Mouse (Mus musculus) MEL (cell line): Measurements from ENCODE around the gene Il4ra. TPM values are rescaled to one million over a fixed set of nuclear protein-coding genes. Genes with fewer than 3 reads are reported as not detected.

Experiments
- DNase-seq: peaks from one replicate; pipeline ENCODE4 v3.0.0; 2011; ENCODE audit warnings: low read depth, low spot score
- H3K27ac ChIP-seq: 2 replicates; pipeline ENCODE4 v1.5.1; 2012; ENCODE audit warnings: low read depth, mild to moderate bottlenecking, control low read depth, low read length, moderate library complexity; ENCODE audit not compliant: control insufficient read depth
- H3K27me3 ChIP-seq, 2 experiments: fragments of 150-350 bp in 1 of 2; sonication (generic) in 1 of 2; 2 replicates each; pipeline ENCODE4 v1.6.1; 2012; ENCODE audit warnings: low read length in 2 of 2, mild to moderate bottlenecking in 2 of 2, improper control_type of control experiment in 1 of 2, moderate library complexity in 1 of 2; ENCODE audit not compliant: insufficient read depth in 2 of 2, control insufficient read depth in 1 of 2
- H3K36me3 ChIP-seq, 2 experiments: 2 replicates each; pipeline ENCODE4 v1.6.1; 2012 to 2014; ENCODE audit warnings: low read length in 2 of 2, improper control_type of control experiment in 1 of 2, inconsistent platforms in 1 of 2, mild to moderate bottlenecking in 1 of 2; ENCODE audit not compliant: insufficient read depth in 2 of 2, control insufficient read depth in 1 of 2
- H3K4me1 ChIP-seq, 2 experiments: fragments of 150-350 bp in 1 of 2; sonication (generic) in 1 of 2; 2 replicates each; pipeline ENCODE4 v1.6.1; 2012; ENCODE audit warnings: low read length in 2 of 2, improper control_type of control experiment in 1 of 2, mild to moderate bottlenecking in 1 of 2; ENCODE audit not compliant: insufficient read depth in 2 of 2, control insufficient read depth in 1 of 2
- H3K4me3 ChIP-seq, 2 experiments: fragments of 150-350 bp in 1 of 2; sonication (generic) in 1 of 2; 2 replicates each; pipeline ENCODE4 v1.5.1; 2012; ENCODE audit warnings: low read depth in 2 of 2, low read length in 2 of 2, mild to moderate bottlenecking in 2 of 2, moderate library complexity in 2 of 2, control low read depth in 1 of 2, improper control_type of control experiment in 1 of 2; ENCODE audit not compliant: control insufficient read depth in 1 of 2, insufficient read depth in 1 of 2
- H3K79me2 ChIP-seq: 2 replicates; pipeline ENCODE4 v1.6.1; 2012; ENCODE audit warnings: mild to moderate bottlenecking, low read length, moderate library complexity; ENCODE audit not compliant: control insufficient read depth, poor library complexity, insufficient read depth
- H3K9ac ChIP-seq: 2 replicates; pipeline ENCODE4 v1.6.1; 2012; ENCODE audit warnings: low read depth, mild to moderate bottlenecking, control low read depth, low read length, moderate library complexity; ENCODE audit not compliant: control insufficient read depth, poor library complexity, severe bottlenecking
- H3K9me3 ChIP-seq: fragments of 150-350 bp; sonication (generic); replicated peaks from 2 replicates; pipeline ENCODE4 v1.6.1; 2012; ENCODE audit warnings: mild to moderate bottlenecking, low read length, improper control_type of control experiment, moderate library complexity; ENCODE audit not compliant: insufficient read depth
- E2F4 ChIP-seq: IDR thresholded peaks from 2 replicates; pipeline ENCODE4 v1.6.1; 2011; ENCODE audit warnings: low read depth, low read length, improper control_type of control experiment, borderline replicate concordance
- EP300 ChIP-seq, 2 experiments: IDR thresholded peaks; 2 replicates each; pipeline ENCODE4 v1.6.1; 2011; ENCODE audit warnings: improper control_type of control experiment in 2 of 2, low read length in 2 of 2, low read depth in 1 of 2, mild to moderate bottlenecking in 1 of 2
- GATA1 ChIP-seq: IDR thresholded peaks from 2 replicates; pipeline ENCODE4 v1.6.1; 2011; ENCODE audit warnings: low read depth, low read length, improper control_type of control experiment
- HCFC1 ChIP-seq: IDR thresholded peaks from 2 replicates; pipeline ENCODE4 v1.6.1; 2012; ENCODE audit warnings: low read depth, mild to moderate bottlenecking, inconsistent platforms, low read length, improper control_type of control experiment, moderate library complexity
- KAT2A ChIP-seq: conservative IDR thresholded peaks from 2 replicates; pipeline ENCODE4 v1.6.1; 2012; ENCODE audit warnings: low read depth, low read length, improper control_type of control experiment, inconsistent platforms
- MAFK ChIP-seq: IDR thresholded peaks from 2 replicates; pipeline ENCODE4 v1.6.1; 2011; ENCODE audit warnings: low read depth, mild to moderate bottlenecking, low read length, improper control_type of control experiment, borderline replicate concordance
- MAZ ChIP-seq: IDR thresholded peaks from 2 replicates; pipeline ENCODE4 v1.6.1; 2012; ENCODE audit warnings: low read depth, mild to moderate bottlenecking, inconsistent platforms, low read length, improper control_type of control experiment
- NRF1 ChIP-seq: IDR thresholded peaks from 2 replicates; pipeline ENCODE4 v1.6.1; 2014; ENCODE audit warnings: low read depth, mild to moderate bottlenecking, inconsistent platforms, low read length, improper control_type of control experiment, moderate library complexity; ENCODE audit not compliant: poor library complexity, insufficient read depth, severe bottlenecking
- RAD21 ChIP-seq: IDR thresholded peaks from 2 replicates; pipeline ENCODE4 v1.6.1; 2011; ENCODE audit warnings: mild to moderate bottlenecking, low read depth, low read length, improper control_type of control experiment
- SIN3A ChIP-seq: IDR thresholded peaks from 2 replicates; pipeline ENCODE4 v1.6.1; 2012; ENCODE audit warnings: low read length, improper control_type of control experiment, inconsistent platforms
- TAL1 ChIP-seq: IDR thresholded peaks from 2 replicates; pipeline ENCODE4 v1.6.1; 2012; ENCODE audit warnings: mild to moderate bottlenecking, inconsistent platforms, low read length, moderate library complexity, mixed read lengths
- TCF12 ChIP-seq: IDR thresholded peaks from 2 replicates; pipeline ENCODE4 v1.6.1; 2014; ENCODE audit warnings: low read depth, mild to moderate bottlenecking, inconsistent platforms, low read length, improper control_type of control experiment, moderate library complexity
- USF2 ChIP-seq, 2 experiments: IDR thresholded peaks; 2 replicates each; pipeline ENCODE4 v1.6.1; 2011 to 2012; ENCODE audit warnings: improper control_type of control experiment in 2 of 2, low read length in 2 of 2, borderline replicate concordance in 1 of 2, inconsistent platforms in 1 of 2, low read depth in 1 of 2, mild to moderate bottlenecking in 1 of 2; ENCODE audit not compliant: insufficient read depth in 1 of 2
- ZC3H11A ChIP-seq: IDR thresholded peaks from 2 replicates; pipeline ENCODE4 v1.6.1; 2012; ENCODE audit warnings: low read depth, mild to moderate bottlenecking, inconsistent platforms, low read length, improper control_type of control experiment
- ZNF384 ChIP-seq: IDR thresholded peaks from 2 replicates; pipeline ENCODE4 v1.6.1; 2012; ENCODE audit warnings: low read depth, mild to moderate bottlenecking, inconsistent platforms, low read length, improper control_type of control experiment
- polyA plus RNA-seq, 2 experiments: library from polyadenylated mRNA; stranded (reverse) in 1 of 2; unstranded in 1 of 2; fragments of >175 nt in 1 of 2; fragments of >200 nt in 1 of 2; gene quantifications; 2 replicates each; pipeline versions ENCODE4 v1.2.1 to v1.2.4; 2012; ENCODE audit warnings: low replicate concordance in 2 of 2, low read depth in 1 of 2; ENCODE audit not compliant: insufficient read length in 2 of 2, insufficient read depth in 1 of 2, missing spikeins in 1 of 2
- total RNA-seq: library from RNA; depleted of rRNA; stranded (reverse); fragments of 300-350 nt; gene quantifications from 2 replicates; pipeline ENCODE4 v1.2.3, GENCODE M21; 2012

Il4ra gene
- total and polyA plus RNA-seq, 3 experiments: 3.6 to 5.0 TPM; not detected in 1

DNA sequence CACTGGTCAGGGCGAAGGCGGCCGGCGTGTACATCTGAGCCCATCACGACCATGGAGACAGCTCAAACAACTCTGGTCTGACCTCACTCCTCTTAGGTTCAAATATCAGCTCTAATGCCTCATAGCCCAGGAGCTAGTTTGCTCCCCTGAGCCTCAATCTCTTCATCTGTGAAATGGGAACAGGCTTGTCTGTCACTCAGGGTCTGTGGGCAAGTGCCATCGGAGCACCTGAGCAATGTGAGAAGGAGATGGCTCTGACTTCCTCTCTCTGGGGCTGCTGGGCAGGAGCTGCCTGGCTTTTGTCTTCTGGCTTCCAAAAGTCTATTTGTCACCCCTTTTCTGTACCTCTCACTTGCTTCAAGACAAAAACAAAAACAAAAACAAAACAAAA is 49.4 kb downstream of the Il4ra start:
- no peaks in the 10 kb centered on the region for H3K9me3 ChIP-seq

DNA sequence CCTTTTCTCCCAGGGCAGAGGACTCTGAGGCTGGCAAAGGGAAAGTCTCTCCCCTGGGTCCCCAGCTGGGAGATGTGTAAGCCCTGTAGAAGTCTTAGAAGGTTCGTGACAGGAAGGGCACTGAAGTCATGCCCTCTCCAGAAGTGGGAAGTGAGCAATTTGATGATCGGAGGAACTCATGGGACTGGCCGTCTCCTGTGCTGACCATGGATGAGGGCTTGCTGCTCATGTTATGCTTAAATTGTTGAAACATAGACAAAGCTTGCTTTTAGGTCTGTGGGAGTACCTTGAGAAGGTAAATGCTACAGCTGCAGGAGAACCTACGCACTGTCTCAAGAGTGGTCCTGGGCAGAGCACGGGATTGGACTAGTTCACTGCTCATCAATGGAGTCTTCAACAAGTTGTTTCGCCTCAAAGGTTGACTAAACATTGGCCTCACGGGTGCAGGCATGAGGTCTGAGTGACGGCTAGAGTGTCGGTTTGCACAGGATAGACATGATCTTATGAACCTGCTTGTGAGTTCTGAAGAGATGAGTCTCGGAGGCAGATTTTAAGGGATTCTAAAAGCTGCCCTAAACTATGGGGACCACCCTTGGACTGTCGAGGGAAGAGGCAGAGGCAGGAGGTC is 50.0 kb downstream of the Il4ra start:
- TF ChIP-seq MAFK (no peak), EP300 (IDR thresholded peaks at IDR 0.05; ENCODE audit: low read depth in 1 of 2, low read length in 2 of 2) (no peak)
- H3K27me3 ChIP-seq: no peaks in the 10 kb centered on the region
- H3K9ac ChIP-seq: no peak overlapping the region
- no peaks in the 10 kb centered on the region for H3K9me3 ChIP-seq
- no peak overlapping the region for H3K4me3 ChIP-seq
- peaks cover 0 to under 1% of the 10 kb centered on the region in 2 experiments; a peak in 1 of 4 replicates for H3K36me3 ChIP-seq
- DNase-seq: no peak
- H3K4me1 ChIP-seq: peaks cover 0 to 9% of the 10 kb centered on the region in 2 experiments; a peak in 3 of 4 replicates
- no peaks in the 10 kb centered on the region for H3K79me2 ChIP-seq
- H3K27ac ChIP-seq: no peak overlapping the region

More for the DNA sequence above, 49.4 kb downstream of the Il4ra start:
- TF ChIP-seq HCFC1 (no peak), TCF12 (no peak), ZC3H11A (no peak), RAD21 (no peak), GATA1 (no peak), USF2 (IDR thresholded peaks at IDR 0.05; ENCODE audit: borderline replicate concordance in 1 of 2, insufficient read depth in 1 of 2, low read depth in 1 of 2, low read length in 2 of 2) (no peak), MAZ (no peak), EP300 (IDR thresholded peaks at IDR 0.05; ENCODE audit: low read depth in 1 of 2, low read length in 2 of 2) (no peak), SIN3A (no peak), NRF1 (no peak), E2F4 (no peak), ZNF384 (no peak), KAT2A (no peak), TAL1 (no peak)
- H3K27ac ChIP-seq: no peak overlapping the region
- H3K79me2 ChIP-seq: no peaks in the 10 kb centered on the region
- no peak overlapping the region for H3K9ac ChIP-seq
- H3K36me3 ChIP-seq: peaks cover 0 to 2% of the 10 kb centered on the region in 2 experiments; a peak in 1 of 4 replicates
- no peak overlapping the region for H3K4me3 ChIP-seq
- H3K27me3 ChIP-seq: no peaks in the 10 kb centered on the region
- no peak for DNase-seq
- H3K4me1 ChIP-seq: peaks cover 2 to 12% of the 10 kb centered on the region in 2 experiments
